Mouse (Mus musculus) neural tube, embryonic 14.5 days (tissue): ENCODE measurements at regions not wholly inside any gene's neighbourhood (a gene's known extent, or its start where the extent isn't known, plus 50 kb on each side); places are given as distances from the start of the nearest gene placed in this dataset.

Experiments
- ATAC-seq: fragments of 200-750 bp; cut with Nextera tagmentation; 2 replicates; pipeline ENCODE4 v1.8.0; 2017; ENCODE audit warnings: low read depth, mild to moderate bottlenecking, moderate TSS enrichment, moderate library complexity
- H3K27ac ChIP-seq: fragments of 300-500 bp; sonication (generic); 2 replicates; pipeline ENCODE4 v1.5.1; 2014; ENCODE audit warnings: low read depth, mild to moderate bottlenecking, control low read depth, low read length, moderate library complexity, mixed read lengths
- H3K27me3 ChIP-seq: fragments of 300-500 bp; sonication (generic); 2 replicates; pipeline ENCODE4 v1.6.1; 2014; ENCODE audit warnings: low read length; ENCODE audit not compliant: control insufficient read depth, insufficient read depth
- H3K36me3 ChIP-seq: fragments of 300-500 bp; sonication (generic); 2 replicates; pipeline ENCODE4 v1.6.1; 2014; ENCODE audit warnings: low read length, mixed read lengths; ENCODE audit not compliant: control insufficient read depth, insufficient read depth
- H3K4me1 ChIP-seq: fragments of 300-500 bp; sonication (generic); 2 replicates; pipeline ENCODE4 v1.6.1; 2014; ENCODE audit warnings: low read length; ENCODE audit not compliant: control insufficient read depth, insufficient read depth
- H3K4me2 ChIP-seq: fragments of 300-500 bp; sonication (generic); 2 replicates; pipeline ENCODE4 v1.6.1; 2014; ENCODE audit warnings: mild to moderate bottlenecking, low read depth, low read length, control low read depth
- H3K4me3 ChIP-seq: fragments of 300-500 bp; sonication (generic); 2 replicates; pipeline ENCODE4 v1.5.1; 2014; ENCODE audit warnings: low read depth, low read length, control low read depth, mixed read lengths
- H3K9ac ChIP-seq: fragments of 300-500 bp; sonication (generic); replicated peaks from 2 replicates; pipeline ENCODE4 v1.6.1; 2014; ENCODE audit warnings: low read depth, mild to moderate bottlenecking, control low read depth, low read length, mixed read lengths
- H3K9me3 ChIP-seq: fragments of 300-500 bp; sonication (generic); 2 replicates; pipeline ENCODE4 v1.6.1; 2016; ENCODE audit warnings: low read length; ENCODE audit not compliant: control insufficient read depth
- WGBS: fragments of 180-500 bp; shearing (Covaris S2); extraction: QIAGEN DNeasy Blood & Tissue Kit; methylation state at CpG from one replicate; pipeline ENCODE4 v1.1.7; 2014; 5-methylcytosine and 5-hydroxymethylcytosine counted together

DNA sequence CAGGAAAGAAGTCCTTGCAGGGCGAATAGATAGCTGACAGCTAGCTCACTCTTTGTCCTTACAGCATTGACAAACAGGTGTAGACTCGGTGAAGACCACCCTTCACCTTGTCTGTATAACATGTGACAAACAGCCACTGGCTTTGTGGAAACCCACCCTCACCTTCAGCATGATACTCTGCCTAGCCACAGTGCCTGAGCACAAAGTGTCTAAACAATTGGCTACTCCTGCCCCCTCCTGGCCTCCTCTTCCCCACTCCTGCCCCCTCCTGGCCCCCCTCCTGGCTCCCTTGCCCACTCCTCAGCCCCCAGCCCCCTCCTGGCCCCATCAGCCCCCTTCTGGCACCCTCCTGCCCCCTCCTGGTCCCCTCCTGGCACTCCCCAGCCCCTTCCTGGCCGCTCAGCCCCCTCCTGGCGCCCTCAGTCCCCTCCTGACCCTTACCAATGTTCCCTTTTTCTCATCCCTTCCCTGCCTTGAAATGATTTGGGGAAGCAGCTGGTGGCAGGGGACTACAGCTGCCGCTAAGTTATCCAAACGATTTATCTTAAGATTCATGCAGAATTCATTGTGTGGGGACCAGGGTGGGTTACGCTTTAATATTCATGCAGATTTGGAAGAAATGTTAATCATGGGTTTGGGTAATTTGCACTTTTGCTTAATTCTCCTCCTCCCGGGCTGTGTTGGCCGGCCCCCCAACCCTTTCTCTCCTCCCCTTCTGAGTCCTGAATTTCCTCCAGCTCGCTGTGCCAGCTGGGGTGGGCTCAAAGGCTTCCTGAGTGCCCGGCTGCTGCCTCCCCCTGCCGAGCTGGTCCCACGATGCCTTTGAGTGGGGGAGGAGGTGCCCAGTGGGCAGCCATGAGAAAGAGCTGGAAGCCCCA lies 131.5 kb upstream of the Rpl38 start:
- WGBS, result 13% methylated on average over 13 of the region's 13 CpGs
- no peak overlapping the region for H3K4me2 ChIP-seq

DNA sequence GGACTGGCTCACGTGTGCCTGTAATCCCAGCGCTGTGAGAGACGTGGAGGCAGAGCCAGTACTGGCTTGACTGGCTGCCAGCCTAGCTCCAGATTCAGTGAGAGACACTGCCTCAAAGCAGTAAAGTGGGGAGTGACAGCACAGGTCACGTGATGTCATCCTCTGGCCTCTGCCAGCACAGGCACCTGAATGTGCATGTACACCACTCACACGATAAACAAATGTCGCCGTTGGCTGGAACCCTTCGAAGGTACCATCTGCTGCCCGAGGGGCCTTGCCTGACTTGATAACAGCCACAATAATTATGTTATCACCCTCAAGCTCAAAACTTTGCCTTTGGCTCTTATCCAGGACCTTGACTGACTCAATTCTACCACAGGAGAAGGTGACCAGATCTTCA lies 132.4 kb upstream of the Rpl38 start:
- no peak overlapping the region for H3K4me3 ChIP-seq
- H3K27ac ChIP-seq, result no peak overlapping the region
- no peaks in the 10 kb centered on the region for H3K36me3 ChIP-seq
- H3K9ac ChIP-seq, result no peak overlapping the region
- no peak overlapping the region for H3K4me2 ChIP-seq
- H3K4me1 ChIP-seq, result peaks cover 13% of the 10 kb centered on the region
- no peak for ATAC-seq
- H3K9me3 ChIP-seq, result no peaks in the 10 kb centered on the region
- 82% methylated on average over 9 of the region's 9 CpGs for WGBS
- H3K27me3 ChIP-seq, result no peaks in the 10 kb centered on the region

More for the DNA sequence above, 131.5 kb upstream of the Rpl38 start:
- Histone ChIP-seq H3K9ac (no peak overlapping the region), H3K9me3 (no peaks in the 10 kb centered on the region), H3K27me3 (no peaks in the 10 kb centered on the region), H3K4me1 (peaks cover 13% of the 10 kb centered on the region), H3K4me3 (no peak overlapping the region), H3K36me3 (no peaks in the 10 kb centered on the region), H3K27ac (0 out of 2 replicates have a peak overlapping the region, but pooled peaks have one; percentile 39)
- ATAC-seq, result no peak; the same call in 1 of the 2 replicates

GRCm38 (mm10) chr11:114534436-114534835 lies 133.9 kb upstream of the Rpl38 start:
- Histone ChIP-seq H3K27me3 (no peaks in the 10 kb centered on the region), H3K4me1 (peaks cover 13% of the 10 kb centered on the region), H3K36me3 (no peaks in the 10 kb centered on the region), H3K9me3 (no peaks in the 10 kb centered on the region), H3K4me3 (no peak overlapping the region), H3K4me2 (no peak overlapping the region), H3K27ac (no peak overlapping the region), H3K9ac (no peak overlapping the region)
- 67% methylated on average over 7 of the region's 7 CpGs for WGBS
- ATAC-seq, result no peak

DNA sequence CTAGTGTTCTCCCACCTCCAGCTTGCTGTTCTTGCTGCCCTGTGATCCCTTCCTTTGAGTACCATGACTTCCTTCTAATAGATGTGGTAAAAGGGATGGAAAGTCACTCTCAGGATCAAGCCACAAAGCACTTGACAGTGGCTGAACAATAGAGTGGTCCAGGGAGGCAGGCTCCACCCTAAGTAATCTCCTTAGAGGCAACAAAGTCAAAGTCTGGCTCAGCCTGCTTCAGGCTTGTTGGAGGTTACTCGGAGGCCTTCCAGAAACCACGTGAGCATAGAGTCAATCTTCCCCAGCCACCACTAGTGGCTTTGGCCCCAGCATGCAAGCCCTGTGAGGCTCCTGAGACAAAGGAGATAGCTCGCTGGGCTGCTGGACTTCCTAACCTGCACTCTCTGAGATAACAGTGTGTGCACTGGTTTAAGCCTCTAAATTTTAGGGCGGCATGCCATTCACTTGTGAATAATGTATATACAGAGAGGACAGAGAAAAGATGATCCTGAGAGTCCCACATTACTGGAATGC lies 137.0 kb upstream of the Rpl38 start:
- 65% methylated on average over 4 of the region's 4 CpGs for WGBS

DNA sequence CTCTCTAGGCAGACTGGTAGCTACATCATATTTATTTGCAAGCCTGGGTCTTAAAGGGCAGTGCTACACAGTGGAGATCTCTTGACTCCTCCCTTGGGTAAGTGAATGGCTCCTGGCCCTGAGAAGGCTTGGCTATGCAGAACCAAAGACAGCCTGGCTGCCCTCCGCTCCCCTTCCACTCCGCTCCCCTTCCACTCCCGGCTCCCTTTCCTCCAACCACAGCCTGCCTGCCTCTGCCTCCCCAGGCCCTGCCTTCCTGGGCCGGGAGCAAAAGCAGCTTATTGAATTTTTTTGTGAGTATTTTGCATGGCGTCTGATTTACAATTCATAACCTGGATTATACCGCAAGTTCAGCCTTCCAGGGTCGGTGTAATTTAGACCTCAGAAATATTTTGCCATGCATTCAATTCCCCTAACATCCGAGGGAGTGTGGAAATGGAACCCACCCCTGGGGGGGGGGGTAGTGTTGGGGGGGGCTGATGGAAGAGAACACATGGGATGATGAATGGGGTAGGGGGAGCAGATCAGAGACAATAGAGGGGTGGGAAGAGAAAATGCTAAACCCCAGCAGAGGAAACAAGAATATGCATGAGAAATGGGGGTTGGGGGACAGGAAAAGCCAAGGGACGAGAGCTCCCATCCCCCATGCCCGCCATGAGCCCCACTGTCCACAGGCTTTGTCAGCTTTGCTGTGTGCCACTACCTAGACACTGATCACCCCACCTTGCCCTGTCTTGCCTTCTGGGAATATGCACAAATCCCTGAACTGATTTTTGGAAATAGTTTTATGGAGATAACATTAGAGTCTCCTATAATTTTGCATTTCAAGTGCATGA lies 139.2 kb upstream of the Rpl38 start:
- no peak overlapping the region for H3K4me3 ChIP-seq
- no peaks in the 10 kb centered on the region for H3K4me1 ChIP-seq
- no peak overlapping the region for H3K27ac ChIP-seq
- 44% methylated on average over 10 of the region's 10 CpGs for WGBS
- no peak overlapping the region for H3K4me2 ChIP-seq
- H3K9me3 ChIP-seq, result no peaks in the 10 kb centered on the region
- H3K36me3 ChIP-seq, result no peaks in the 10 kb centered on the region
- no peak overlapping the region for H3K9ac ChIP-seq
- ATAC-seq, result no peak
- H3K27me3 ChIP-seq, result no peaks in the 10 kb centered on the region

More for the DNA sequence above, 137.0 kb upstream of the Rpl38 start:
- H3K9ac ChIP-seq, result no peak overlapping the region
- H3K4me3 ChIP-seq, result no peak overlapping the region
- no peaks in the 10 kb centered on the region for H3K9me3 ChIP-seq
- no peaks in the 10 kb centered on the region for H3K36me3 ChIP-seq
- no peaks in the 10 kb centered on the region for H3K27me3 ChIP-seq
- ATAC-seq, result no peak
- H3K4me1 ChIP-seq, result no peaks in the 10 kb centered on the region
- H3K27ac ChIP-seq, result no peak overlapping the region
- H3K4me2 ChIP-seq, result no peak overlapping the region

GRCm38 (mm10) chr11:114523444-114524238 lies 144.7 kb upstream of the Rpl38 start:
- ATAC-seq, result no peak; the same call in 1 of the 2 replicates
- Histone ChIP-seq H3K4me3 (no peak overlapping the region), H3K4me2 (no peak overlapping the region), H3K36me3 (no peaks in the 10 kb centered on the region), H3K27ac (no peak overlapping the region), H3K9me3 (no peaks in the 10 kb centered on the region), H3K9ac (no peak overlapping the region), H3K27me3 (no peaks in the 10 kb centered on the region), H3K4me1 (no peaks in the 10 kb centered on the region)
- 53% methylated on average over 6 of the region's 6 CpGs for WGBS

GRCm38 (mm10) chr11:114515278-114515677 lies 153.0 kb upstream of the Rpl38 start:
- no peaks in the 10 kb centered on the region for H3K4me1 ChIP-seq
- H3K27ac ChIP-seq, result no peak overlapping the region
- no peaks in the 10 kb centered on the region for H3K9me3 ChIP-seq
- 71% methylated on average over 4 of the region's 4 CpGs for WGBS
- H3K4me2 ChIP-seq, result no peak overlapping the region
- no peak for ATAC-seq
- no peaks in the 10 kb centered on the region for H3K27me3 ChIP-seq
- no peak overlapping the region for H3K9ac ChIP-seq
- no peaks in the 10 kb centered on the region for H3K36me3 ChIP-seq
- H3K4me3 ChIP-seq, result no peak overlapping the region

GRCm38 (mm10) chr11:114514126-114514525 lies 154.2 kb upstream of the Rpl38 start:
- H3K9ac ChIP-seq, result no peak overlapping the region
- no peak overlapping the region for H3K27ac ChIP-seq
- H3K4me3 ChIP-seq, result no peak overlapping the region
- H3K9me3 ChIP-seq, result no peaks in the 10 kb centered on the region
- no peak overlapping the region for H3K4me2 ChIP-seq
- WGBS, result 90% methylated on average over 2 of the region's 2 CpGs
- H3K27me3 ChIP-seq, result no peaks in the 10 kb centered on the region
- ATAC-seq, result no peak
- no peaks in the 10 kb centered on the region for H3K4me1 ChIP-seq
- H3K36me3 ChIP-seq, result no peaks in the 10 kb centered on the region
